Mouse (Mus musculus) embryo, embryonic 11 days (tissue): ENCODE data around the gene Cyp1a1.

Experiments
- DNase-seq: peaks from one replicate; pipeline ENCODE4 v3.0.0-alpha.2; 2015

Gene Cyp1a1

GRCm38 (mm10) chr9:57687751-57688150, at the start of gene Cyp1a1:
TSS of gene Cyp1a1 (plus strand) at chr9:57687928.
- DNase-seq, result no peak

DNA sequence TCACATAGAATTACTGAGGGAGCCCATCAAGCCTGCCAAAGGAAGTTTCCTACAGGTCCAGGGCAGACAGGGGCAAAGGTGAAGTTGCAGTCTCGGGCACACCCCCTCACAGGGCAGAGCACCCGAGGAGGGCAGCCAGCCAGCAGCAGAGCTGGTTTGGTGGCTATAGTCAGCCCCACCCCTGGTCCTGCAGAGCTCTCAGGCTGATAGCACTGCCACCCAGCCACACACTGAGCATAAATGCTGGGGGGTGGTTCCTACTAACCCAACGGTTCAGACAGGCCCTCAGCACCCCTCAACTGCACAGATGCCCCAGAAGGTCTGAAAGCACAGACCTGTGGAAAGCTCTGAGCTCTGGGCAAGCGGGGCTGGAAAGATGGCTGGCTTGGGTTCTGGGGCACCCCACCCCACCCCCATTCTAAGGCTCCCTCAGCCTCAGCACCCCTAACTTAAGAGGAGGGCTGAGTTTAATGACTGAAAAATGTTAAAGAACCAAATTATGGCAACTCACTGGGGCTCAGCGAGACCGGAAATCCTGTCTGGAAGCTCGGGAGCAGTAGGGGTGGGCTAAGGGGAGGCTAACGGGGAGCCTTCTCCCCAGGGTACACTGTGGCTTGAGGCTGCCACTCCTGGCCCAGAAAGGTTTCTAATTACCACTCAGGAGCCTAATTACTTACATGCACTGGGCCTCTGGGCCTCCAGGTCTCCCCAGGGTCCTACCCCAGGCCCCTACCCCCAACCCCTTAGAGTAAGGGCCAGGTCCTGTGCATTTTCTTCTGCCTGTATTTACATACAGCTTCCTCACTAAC, 48.9 kb upstream of the Cyp1a1 start:
- DNase-seq, result no peak

DNA sequence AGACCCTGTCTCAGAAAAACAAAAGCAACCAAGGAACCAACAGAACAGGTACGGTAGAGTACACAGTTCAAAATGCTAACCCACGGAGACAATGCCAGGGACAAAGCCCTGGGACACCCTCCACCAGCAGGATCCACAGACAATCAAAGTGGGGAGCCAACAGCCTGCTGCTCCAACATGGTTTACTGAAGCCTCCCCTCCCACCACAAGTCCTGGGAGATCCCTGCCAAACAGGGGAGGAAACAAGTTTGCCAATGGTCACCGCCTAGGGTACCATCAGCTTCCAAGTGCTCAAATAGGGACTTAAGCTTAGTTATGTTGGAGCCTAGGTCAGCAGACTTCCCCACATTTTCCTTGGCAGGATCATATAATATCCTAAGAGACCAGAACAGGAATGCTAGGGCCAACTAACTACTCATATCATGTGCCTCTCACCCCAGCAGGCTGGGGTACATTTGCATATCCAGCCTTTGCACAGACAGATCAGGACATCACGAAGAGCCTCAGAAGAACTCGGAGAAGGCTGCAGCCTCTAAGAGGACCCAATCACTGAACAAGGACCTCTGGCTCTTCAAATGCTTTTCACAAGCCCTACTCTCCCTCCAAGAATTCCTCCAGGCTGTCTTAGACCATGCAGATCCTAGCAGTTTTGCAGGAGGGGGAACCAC, 47.9 kb upstream of the Cyp1a1 start:
- no peak for DNase-seq

DNA sequence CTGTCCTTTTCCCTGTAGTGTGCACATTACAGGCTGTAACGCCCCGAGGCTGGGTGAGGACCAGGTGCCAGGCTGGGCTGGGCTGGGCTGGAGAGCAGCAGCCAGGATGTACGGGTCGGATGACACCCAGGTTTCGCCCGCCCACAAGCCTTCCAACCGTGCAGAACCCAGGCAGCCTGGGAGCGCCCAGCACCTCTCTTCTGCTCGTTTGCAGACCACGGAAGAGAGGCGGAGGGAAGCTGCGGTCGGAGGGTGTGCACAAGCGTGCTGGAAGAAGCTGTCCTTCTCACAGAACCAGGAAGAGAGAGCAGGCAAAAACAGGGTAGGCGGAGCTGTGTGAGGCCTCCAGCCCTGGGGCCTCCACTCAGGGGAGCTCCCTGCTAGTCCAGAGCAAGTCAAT, 47.3 kb upstream of the Cyp1a1 start:
- DNase-seq, result no peak

DNA sequence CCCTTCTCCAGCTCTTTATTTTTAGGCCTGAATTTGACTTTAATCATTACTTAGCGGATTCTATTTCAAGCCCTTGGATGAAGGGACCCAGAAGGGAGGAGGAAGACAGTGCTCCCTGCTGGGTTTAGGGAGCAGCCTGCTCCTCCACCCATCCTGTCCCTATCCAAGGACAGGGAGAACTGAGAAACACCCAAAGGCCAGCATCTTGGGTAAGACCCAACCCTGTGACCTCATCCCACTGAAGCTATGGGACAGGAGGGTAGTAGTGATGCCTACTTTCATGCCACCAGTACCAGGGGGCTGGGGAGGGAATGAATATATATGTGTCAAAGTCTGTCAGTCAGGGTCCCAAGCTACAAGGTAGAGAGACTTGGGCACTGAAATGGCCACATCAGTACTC, 46.7 kb upstream of the Cyp1a1 start:
- no peak for DNase-seq

DNA sequence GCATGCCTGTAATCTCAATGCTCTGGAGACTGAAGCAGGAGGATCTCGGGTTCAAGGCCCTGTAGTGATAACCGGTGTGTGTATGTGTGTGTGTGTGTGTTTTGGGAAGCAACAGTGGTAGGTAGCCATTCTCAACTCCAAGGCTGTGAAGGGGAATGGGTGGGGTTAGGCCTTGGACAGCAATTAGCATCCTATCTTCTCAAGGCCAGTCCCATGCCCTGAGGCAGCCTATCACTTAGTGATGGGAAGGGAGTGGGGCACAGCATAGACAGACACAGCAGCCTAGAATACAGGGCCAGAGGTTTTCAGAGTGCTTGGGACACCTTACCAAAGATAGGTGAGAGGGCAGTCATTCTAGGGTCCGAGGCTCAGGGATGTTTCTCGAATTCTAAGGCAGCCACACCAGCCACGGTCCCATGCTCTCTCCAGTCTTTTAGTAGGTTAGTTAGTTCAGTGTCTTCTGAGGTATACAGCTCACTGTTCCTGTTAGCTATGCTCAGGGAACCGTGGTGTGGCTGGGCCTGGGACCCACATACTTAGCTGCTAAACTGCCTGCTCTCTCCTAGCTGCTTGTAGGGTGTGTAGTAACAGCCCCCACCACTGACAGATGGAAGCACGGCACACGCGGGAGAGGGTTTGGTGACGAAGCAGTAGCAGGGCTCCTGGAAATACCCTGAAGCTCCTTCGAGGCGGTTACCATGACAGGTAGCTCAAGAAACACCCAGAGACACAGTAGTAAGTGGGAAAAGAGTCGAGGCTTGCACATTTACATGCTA, 45.8 kb upstream of the Cyp1a1 start:
- DNase-seq, result no peak

- no peak for DNase-seq
Observed at GRCm38 (mm10) chr9:57643169-57643855, 44.4 kb upstream of the Cyp1a1 start.

DNA sequence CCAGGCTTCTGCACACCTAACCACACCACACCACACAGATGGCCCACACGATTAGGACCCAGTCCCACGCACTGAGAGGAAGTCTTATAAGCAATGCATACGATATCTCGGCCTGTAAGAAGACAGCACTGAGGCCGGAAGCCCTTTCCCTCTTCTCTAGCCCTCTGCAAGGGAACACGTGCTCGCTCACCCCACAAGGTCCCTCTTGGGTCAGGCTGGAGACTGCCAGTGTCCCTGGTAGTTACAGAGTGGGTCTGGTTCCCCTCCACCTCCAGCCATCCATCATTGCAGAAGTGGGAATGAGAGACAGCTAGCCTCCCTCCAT, 43.9 kb upstream of the Cyp1a1 start:
- no peak for DNase-seq

DNA sequence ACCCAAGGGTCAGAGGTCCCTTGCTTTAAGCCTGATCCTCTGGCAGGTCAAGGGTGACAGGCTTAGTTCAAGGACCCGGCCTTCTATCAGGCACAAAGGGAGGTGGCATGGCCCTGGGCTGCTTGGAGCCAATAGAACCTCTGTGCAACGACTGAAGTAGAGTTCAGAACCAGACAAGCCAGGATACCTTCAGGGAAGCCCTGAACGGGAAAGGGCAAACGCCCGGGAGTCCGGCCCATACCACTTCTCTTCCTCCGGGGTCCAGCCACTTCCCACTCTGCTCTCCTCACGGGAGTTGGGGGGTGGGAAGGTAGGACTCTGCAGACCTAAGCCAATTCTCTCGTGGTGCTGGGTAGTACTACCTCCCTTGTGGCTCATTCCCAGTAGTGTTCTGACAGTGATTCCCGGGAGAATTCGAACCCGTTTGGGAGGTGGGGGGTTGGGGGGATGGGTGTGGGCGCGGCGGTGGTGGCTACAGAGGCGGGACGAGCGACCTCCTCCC, 43.2 kb upstream of the Cyp1a1 start:
- peak; percentile 56 for DNase-seq

DNA sequence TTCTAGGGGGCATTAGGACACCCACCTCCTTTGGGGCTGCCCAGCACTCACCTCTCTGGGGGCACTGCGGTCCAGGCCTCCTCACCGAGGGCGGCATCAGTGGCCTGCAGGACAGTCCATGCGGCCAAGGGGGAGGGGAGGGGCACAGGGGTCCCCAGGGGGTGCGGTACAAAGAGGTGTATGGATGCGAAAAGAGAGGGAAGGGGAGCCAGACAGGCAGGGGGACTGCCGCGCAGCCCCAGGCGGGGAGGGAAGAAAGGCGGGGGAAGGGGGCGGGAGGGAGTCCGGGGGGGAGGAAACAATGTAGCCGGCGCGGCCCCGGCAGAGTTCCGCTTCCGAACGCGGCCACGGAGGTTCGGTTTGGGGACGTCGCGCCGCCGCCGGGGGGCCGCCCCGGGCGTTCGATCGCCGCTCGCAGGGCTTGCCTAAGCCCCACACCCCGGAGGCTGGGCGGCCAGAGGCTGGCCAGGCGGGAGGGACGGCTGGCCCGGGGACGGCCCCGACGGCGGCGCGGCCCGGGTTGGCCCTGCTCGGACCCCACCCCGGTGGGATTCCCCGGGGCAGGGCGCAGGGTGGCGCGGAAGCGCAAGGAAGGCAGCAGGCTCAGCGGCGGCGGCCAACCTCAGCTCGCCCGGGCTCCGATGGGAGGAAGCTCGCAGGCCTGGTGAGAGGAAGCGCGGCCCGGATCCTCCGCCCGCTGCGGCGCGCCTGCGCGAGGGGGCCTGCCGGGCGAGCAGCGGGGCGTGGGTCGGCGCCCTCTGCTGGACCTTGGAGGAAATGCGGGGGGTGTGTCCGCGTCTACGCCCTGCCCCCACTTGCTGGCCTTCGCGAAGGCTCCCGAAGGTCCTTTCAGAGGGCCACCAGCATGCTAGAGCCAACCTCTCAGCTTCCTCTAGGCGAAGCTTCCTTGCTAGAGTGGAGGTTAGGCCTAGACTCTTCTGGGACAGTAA, 42.5 kb upstream of the Cyp1a1 start:
- DNase-seq, result peak; percentile 94

DNA sequence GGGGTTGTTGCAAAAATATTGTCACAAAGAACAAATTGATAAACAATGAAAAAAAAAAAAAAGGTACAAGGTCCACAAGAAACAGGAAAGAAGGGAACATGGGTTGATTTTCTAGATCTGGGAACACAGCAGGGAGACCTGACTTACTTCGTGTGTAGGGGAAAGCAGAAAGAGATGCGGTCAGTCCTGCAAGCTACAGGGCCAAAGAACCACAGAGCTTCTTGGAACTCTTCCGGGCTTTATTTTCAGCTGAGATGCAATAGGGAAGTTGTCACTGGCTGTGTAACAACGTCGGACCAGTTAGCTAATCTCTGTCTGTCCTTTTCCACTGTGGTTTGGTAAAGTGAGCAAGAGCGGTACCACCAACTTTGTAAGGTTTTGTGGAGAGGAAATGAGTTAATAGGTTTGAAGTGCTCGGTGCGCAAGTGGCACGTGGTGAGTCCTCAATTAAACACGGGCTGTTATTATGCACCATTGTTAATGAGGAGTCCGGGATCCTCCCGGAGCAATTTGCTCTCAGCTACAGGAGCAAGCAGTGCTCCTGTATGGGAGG, 41.1 kb upstream of the Cyp1a1 start:
- no peak for DNase-seq

DNA sequence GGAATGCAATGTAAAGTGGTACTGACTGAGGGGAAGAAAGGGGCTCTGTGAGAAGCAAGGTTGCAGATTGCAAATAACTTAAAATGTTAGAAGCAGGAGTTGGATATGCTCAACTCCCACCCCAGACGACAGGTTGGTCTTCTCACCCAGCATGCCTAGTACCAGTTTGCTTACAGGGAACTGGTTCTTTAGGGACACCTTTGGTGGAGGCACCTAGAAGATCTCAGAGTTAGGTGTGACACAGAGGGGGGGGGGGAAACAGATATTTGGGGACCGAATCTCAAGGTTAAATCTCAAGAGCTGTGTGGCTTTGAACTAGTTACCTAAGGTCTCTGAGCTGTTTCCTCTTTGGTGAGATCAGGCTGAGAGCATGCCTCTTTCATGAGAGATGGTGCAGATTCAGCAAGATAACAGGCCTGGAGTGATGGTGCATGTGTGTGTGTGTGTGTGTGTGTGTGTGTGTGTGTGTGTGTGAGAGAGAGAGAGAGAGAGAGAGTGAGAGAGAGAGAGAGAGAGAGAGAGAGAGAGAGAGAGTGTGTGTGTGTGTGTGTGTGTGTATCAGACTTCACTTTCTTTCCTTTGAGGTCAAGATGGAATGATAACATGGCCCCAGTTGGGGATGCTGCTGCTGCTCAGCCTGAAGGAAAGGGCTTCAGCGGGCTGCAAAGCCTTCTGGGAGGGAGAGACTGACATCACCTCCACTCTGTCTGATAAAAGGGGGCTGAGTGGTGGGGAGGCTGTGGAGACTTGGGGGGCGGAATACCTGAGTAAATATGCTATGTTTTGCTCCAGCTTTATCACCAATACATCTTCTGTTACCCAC, 40.2 kb upstream of the Cyp1a1 start:
- DNase-seq, result no peak

DNA sequence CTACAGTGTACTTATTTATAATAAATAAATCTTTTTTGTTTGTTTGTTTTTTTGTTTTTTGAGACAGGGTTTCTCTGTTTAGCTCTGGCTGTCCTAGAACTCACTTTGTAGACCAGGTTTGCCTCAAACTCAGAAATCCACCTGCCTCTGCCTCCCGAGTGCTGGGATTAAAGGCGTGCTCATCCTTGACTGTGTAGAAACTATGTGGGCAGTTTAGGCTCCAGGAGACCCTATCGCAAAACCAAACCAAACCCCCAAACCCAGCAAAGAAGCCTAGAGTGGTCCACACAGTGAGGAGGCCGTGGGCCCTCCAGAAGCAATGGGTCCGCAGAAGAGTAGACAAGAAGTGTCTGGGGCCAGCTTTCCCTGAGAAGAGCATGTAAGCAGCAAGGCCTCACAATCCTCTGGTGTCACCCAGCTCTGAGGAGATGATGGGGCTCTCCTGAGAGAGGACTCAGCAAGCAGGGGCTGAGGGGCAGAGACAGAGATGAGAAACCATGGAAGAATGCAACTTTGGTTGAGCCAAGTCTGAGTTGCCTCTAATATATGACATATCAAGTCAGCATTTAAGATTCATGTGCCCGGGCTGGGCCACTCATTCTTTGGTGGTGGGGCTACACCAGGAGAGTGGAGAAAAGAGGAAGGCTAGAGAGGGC, 37.5 kb upstream of the Cyp1a1 start:
- DNase-seq, result no peak

- DNase-seq, result peak; percentile 41
Observed at GRCm38 (mm10) chr9:57650786-57651311, 36.9 kb upstream of the Cyp1a1 start.

DNA sequence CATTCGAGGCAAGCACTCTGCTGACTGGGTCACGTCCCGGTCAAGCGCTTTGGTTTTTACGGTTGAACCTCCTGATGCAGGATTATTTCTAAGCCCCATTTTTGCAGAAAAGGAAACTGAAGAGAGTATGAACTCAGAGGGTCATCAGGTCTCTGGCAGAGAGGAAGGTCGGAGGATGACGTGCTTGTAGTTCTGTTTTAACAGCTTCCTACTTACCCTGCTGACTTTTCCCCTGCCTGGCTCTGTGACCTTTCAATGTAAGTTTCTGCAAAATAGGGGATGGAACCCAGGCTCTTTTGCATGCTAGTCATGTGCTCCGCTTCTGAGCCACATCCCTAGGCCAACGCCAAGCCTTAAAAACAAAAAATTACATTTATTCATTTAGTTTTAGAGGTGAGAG, 35.4 kb upstream of the Cyp1a1 start:
- no peak for DNase-seq

GRCm38 (mm10) chr9:57652855-57653254, 34.9 kb upstream of the Cyp1a1 start:
- peak; percentile 41 for DNase-seq

DNA sequence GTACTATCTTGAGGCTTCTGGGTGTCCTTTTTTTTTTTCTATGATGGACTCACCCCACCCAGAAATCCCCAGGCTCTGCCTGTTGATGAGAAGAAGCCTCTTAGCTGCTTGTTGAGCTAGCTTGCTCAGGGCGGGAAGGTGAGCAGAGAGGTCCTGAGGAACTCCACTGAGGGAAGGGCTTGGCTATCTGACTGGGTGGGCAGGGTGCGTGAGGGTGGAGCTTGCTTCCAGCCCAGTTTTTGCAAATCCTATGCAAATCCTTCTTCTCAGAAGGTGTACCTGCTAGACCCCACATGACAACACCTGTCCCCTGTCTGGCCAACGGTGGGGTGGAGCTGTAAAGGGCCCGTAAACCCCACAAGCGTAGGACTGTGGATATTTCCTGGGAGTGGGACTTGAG, 34.4 kb upstream of the Cyp1a1 start, which contains the start of gene Csk:
Csk (minus strand) TSS at position 349 of the 400 bp plus-strand sequence.
- no peak for DNase-seq

- no peak for DNase-seq
Observed at GRCm38 (mm10) chr9:57654966-57655365, 32.8 kb upstream of the Cyp1a1 start.

- peak; percentile 96 for DNase-seq
Observed at GRCm38 (mm10) chr9:57655749-57656148, 32.0 kb upstream of the Cyp1a1 start.
